Mouse (Mus musculus): ENCODE results near the gene Mus81.
A peak's percentile ranks its signal among the peaks of the same experiment; 100 is the strongest.
"Not testable (repeated sequence)": the region's sequence is repeated elsewhere in the genome, so short reads cannot be mapped to it uniquely, and the experiment has no call there.

Mus81 gene

DNA sequence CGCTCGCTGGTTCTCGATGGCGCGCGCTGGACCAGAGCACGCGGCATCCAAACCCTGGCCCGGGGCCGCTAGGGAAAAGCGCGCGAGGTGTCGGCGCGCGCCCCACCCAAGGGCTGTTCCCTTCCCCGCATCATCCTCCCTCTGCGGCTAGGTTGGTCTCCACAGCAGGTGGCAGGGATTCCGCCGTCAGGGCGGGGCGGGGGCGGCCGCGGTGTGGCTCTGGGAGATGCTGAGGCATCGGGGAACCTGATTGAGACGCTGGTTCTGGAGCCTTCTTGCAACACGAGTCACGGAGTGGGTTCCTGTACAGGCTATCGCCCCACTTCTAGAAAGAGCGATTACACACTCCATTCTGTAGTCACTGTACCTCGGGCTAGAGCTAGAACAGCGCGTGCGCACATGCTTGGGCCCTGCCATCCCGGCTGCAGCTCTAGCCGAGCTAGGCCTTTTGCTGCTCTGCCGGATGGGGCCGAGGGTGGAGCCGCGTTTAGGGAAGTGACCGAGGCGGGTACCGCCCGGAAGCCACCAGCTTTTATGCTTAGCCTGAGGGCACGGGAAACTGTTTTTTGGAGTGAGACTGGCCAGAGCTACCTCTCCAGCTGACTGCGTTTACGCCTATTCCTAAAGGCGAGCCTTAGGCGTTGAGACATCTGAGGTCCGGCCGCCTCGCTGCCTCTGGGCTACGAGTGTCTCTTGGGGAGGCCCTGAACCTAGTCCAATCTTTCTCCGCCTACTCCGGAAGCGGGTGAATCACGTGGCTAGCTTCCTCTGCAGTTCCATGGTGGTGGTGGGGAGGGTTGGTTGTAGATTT is 2.9 kb upstream of the Mus81 start:
- DNase-seq, result peak; percentile 66

DNA sequence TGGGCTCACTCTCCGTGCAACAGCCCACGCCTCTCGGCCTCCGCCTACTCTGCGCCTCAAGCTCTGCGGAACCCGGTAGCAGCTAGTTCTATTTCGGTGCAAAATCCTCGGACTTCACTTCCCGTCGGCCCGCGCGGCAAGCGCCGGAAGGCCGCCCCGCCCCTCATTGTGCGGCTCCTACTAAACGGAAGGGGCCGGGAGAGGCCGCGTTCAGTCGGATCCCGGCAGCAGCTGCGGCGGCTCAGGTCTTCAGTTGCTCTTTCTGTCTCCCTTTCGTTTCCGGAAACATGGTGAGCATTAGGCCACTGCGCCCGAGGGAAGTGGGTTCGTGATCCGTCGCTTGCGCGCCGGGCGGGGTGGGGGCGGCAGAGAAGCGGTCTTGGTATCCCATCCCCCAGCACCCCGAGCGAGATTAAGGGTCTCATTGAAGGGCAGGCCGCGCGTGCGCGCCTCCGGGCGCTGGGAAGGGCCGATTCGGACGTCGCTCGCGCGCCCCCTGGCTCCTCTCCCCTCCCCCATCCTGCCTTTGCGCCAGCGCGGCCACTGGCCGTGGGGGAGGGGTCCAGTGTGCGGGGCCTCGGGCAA is 2.2 kb upstream of the Mus81 start, which contains the start of gene Cfl1:
Gene Cfl1 (plus strand): TSS at position 143 of the 585 bp plus-strand sequence.
- DNase-seq, result peak; percentile 89

DNA sequence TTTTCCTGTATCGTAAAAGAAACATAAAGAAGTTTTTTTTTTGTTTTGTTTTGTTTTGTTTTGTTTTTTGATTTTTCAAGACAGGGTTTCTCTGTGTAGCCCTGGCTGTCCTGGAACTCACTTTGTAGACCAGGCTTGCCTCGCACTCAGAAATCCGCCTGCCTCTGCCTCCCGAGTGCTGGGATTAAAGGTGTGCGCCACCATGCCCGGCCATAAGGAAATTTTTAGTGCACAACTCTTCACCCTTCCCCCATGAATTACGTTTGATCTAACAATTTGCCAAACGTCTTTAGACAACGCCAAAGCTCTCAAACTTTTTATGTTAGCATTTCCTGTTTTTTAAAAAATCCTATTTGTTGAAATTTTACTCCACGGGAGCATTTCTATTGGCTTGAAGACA is 1.5 kb upstream of the Mus81 start:
- DNase-seq, result not testable (repeated sequence)

DNA sequence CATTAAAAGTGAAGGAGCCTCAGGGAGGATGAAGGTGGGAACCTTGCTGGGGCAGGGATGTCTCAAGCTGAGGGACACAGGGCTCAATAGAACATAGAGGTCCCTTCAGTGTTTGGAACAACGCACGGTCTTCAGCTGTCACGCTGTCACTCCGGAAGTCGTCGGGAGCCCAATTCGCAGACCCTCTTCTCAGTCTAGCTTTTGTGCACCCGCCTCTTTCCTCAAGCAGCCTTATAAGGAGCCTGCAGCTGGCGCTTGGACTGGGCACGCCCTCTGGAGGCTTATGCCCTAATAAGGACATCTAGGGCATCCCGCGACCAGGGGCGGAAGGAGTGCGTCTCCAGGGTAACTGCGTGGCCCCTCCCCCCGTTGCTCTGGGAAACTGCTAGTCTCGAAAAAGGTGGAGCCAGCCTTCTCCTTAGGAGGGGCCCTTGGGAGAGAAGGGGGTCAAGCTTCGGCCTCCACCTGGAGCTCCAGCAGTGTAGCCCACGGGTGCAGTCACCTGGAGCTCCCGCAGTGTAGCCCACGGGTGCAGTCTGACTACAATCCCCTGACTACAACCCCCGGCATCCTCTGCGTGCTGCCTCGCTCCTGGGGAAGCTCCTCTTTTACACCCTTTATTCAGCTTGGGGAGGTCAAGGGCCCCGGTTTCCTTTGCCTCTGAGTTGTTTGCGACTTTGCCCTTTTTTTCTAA is 823 bp upstream of the Mus81 start:
- DNase-seq, result peak; percentile 93

DNA sequence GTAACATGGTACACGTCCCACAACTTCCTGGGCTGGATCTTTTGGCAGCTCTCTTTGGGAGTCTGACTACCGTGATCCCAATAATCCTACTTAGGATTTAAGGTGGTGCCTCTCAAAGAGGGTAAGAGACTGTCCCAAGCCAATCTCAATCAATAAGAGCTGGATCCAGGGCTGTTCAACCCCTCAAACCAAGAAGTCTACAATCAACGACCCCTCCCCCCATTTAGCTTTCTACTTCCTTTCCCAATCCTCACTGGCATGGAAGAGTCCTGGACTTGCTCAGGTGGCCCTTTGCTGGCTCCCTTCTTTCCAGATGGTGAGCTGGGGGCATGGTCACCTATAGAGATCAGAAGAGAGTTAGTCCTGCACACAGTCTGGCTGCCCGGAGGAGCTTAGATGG is 1.4 kb downstream of the Mus81 start:
- DNase-seq, result no peak

DNA sequence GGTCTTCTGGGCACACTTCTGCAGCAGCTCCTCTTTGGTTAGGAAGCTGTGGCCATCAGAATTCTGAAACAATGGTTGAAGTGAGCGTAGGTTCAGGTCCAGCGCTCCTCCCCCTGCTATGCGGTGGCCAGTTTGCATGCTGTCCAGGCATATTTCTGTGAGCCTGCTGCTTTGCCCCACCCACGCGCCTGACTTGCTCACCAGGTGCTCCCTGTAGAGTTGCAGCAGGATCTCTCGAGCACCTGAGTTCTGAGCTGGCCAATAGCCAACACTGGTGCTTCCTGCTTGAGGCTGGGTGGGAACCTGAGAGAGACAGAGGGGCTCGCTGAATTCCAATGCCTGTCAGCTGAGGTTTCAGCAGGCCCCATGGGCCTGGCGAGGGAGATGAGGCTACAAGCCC is 1.9 kb downstream of the Mus81 start:
- DNase-seq, result no peak

DNA sequence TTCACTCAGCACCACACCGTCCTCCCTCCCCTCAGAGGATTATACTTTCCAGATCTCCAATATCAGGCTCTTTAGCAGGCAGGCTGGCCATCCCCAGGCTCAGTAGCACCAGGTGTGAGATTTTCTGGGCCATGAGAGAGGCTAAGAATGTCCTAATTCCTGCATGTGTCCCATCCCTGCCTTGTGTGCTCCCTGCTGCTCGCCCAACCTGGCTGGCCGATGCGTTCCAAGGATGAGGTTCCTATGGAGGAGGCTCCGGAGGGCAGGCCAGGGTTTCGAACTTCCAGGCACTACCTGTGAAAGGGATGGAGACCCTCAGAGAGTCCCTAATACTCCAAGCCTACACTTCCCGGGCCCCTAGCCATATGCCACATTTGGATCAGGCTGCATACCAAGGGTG is 2.4 kb downstream of the Mus81 start:
- no peak for DNase-seq

DNA sequence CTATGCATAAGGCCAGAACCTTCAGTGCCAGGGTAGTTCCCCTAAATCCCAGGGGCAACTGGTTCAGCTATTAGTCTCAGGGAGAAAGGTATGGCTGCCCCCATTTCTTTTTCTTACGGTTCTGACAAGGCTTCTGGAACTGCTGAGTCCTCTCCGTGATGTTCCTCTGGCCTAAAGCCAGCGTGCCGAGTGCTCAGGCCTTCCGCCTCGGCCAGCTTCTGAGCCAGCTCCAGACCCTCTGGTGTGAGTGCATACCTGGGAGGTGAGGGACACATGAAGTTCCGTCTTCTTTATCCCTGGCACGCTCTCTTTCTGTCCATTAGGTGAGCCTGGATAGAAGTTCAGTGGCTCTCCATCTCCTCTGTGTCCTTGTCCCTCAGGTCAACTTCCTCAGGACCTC is 2.8 kb downstream of the Mus81 start:
- DNase-seq, result no peak

DNA sequence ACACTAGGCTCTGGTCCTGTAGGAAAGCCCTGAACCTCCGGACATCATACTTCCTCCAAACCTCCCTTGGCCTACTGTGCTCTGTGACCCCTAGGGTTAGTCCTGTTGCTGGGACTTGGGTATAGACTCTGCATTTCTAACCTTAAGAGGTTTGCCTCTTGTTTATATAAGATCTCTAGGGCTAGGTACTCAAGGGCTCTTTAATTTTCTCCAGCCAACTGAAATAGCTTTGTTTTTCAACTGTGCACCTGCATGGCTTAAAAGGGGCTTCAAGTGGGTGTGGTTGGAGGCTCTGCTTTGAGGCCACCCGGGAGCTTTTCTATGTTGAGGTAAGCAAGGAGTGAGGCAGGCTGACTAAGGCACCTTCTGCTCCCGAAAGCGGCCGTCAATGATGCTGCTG is 3.7 kb downstream of the Mus81 start:
- no peak for DNase-seq

DNA sequence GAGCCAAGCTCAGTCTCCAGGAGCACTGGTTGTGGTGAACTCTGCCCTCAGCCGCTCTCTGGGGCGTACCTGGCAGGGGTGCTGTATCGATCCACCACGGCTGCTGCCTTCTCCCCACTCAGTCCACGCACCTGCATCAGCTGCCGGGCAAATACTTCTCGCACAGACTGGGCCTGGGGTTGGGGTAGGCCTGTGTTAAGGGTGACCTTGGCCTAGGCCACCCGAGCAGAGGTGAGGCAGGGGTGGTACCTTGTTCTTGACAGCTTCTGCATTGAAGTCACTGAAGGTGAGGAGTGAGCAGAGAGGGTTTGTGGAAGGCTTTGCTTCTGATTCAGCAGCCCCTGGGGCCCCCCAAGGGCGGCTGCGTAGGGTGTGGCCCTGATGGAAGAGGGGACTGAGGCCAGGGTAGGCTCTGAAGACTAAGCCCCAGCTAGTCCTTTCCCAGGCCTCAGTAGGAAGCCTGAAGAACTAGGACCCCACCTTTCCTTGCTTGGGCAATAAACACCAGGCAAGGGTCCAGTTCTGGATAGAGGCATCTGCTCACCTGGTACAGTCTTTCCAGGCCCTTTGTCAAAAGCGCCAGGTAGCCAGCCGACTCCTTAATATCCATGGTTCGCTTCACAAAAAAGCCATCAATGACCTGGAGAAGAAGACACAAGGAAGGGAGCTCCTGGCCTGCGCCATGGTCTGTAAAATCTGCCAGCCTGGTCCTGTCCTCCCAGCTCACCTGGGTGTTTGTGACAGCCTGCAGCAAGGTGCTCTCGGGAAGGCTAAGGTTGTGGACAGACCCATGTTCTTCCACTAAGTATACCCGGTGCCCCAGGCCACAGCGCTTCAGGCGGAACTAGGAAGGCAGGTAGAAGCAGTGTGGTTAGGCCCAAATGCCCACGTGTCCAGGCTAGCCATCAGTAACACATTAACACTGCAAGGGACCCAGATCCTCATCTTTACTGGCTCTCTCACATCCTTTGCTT is 4.5 kb downstream of the Mus81 start:
- no peak for DNase-seq

DNA sequence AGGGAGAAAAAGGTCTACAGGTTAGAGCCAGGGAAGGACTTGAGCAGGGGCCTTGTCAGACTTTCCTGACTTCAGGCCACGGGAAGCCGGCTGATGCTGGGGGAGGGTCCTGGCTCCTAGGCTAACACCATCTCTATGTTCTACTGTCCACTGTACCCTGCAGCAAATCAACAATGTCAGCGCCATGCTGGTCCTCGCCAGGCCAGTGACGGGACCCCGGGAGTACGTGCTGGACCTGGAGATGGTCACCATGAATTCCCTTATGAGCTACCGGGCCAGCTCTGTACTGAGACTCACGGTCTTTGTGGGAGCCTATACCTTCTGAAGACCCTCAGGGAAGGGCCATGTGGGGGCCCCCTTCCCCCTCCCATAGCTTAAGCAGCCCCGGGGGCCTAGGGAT is 6.8 kb downstream of the Mus81 start:
- no peak for DNase-seq

DNA sequence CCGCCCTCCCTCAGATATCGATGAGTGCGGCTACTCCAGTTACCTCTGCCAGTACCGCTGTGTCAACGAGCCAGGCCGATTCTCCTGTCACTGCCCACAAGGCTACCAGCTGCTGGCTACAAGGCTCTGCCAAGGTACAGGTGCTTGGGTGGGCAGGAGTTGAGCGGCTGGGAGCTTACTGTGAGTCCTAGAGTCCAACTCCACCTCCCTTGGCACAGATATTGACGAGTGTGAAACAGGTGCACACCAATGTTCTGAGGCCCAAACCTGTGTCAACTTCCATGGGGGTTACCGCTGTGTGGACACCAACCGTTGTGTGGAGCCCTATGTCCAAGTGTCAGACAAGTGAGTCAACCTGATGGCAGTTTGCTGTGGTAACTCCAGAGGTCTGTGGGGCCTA is 8.2 kb downstream of the Mus81 start:
- DNase-seq, result no peak

DNA sequence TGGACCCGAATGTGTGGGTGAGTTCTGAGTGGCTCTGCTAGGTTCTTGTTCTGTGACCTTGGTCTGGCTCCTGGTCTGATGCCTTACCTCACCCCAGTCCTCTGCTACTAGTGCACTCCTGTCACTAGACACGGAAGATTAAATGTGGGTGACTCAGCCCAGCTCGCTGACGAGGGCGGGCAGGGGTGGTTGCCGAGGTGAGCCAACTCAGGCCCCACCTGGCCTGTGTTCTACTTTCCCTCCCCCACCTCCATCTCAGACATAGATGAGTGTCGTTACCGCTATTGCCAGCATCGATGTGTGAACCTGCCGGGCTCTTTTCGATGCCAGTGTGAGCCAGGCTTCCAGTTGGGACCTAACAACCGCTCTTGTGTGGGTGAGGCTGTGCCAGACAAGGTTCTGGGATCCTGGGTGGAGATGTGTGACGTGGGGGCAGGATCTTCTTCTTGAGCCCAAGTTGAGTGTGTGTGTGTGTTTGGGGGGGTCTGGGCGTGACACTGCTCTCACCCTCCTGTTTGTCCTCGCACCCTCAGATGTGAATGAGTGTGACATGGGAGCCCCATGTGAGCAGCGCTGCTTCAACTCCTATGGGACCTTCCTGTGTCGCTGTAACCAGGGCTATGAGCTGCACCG is 10.4 kb downstream of the Mus81 start:
- no peak for DNase-seq

DNA sequence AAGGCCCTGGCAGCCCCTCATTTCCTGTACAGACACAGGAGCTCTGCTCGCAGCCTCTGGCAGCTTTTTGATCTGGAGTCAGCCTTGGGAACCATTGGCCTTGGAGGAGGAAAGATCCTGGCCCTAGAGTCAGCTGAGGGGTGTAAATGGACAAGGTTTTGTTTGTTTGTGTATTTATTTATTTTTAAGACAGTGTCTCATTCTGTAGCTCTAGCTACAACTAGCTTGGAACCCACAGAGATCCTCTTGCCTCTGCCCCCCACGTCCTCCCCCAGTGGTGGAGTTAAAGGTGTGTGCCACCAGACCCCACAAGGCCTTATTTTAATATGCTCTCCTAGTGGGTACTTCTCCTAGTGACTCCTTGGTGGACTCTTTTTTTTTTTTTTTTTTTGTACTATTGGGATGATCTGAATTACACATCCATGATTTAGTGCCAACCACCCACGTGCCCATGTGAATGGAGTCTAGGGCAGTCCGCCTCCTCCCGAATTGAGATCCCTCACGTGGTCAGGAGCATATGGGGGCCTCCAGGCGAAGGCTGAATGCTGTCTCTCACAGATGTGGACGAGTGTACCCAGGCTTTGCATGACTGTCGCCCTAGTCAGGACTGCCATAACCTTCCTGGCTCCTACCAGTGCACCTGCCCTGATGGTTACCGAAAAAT is 11.1 kb downstream of the Mus81 start:
- no peak for DNase-seq

DNA sequence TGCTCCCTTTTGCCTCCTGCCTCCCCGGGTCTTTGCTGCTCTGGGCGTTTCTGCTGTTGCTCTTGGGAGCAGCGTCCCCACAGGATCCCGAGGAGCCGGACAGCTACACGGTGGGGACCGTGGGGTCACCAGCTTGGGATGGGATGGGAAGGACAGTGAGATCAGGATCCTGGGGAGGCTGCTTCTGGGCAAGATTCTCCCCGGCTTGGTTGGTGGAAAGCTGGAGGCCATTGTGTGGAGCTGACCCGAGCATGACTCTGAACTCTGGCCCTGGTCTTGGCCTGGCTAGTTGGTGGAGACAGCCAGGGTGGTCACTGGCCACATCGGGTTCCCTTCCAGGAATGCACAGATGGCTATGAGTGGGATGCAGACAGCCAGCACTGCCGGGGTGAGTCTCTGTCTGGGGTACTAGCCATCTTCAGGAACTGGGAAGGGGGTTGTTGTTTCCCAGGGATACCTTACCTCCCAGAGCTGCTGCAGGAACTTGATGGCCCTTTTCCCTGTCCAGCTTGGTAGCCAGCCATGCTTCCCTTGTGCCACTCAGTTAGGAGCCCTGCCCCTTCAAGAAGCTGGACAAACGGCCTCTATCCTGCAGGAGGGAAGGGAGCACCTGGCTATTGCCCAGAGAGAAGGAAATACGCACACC is 13.0 kb downstream of the Mus81 start:
- no peak for DNase-seq

DNA sequence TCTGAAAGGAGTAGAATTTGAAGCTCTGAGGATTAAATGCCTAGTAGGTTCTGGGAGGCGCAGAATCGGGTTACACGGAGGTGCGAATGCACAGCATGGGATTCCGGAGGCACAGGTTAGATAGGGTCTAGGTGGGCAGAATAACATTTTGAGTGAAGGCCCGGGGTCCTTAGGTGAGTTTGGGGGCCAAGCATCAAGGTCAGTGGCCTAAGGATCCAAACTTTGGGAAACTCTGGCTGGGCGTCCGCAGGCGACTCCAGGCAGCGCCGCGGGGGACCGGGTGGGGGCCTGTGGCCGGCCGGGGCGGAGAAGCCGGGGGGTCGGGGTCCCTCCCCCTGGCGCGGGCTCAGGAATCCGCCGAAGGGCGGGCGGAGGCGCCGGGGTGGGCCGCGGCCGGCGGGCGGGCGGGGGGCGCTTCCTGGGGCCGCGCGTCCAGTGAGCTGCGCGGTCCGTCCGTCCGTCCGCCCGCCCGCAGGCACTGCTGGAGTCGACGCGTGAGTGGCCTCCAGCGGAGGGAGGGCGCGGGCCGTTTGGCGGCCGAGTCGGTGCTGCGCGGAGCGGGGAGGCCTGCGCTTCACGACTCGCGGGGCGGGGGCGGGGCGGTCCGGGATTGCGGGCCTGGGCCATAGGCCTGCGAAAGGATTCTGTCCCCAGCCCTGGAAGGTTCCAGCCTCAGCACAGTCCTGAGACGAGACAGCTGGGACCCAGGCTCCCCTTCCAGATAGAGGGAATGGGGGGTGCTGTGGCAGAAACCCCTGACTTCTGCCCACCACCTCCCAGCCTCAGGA is 13.7 kb downstream of the Mus81 start:
- peak; percentile 67 for DNase-seq

DNA sequence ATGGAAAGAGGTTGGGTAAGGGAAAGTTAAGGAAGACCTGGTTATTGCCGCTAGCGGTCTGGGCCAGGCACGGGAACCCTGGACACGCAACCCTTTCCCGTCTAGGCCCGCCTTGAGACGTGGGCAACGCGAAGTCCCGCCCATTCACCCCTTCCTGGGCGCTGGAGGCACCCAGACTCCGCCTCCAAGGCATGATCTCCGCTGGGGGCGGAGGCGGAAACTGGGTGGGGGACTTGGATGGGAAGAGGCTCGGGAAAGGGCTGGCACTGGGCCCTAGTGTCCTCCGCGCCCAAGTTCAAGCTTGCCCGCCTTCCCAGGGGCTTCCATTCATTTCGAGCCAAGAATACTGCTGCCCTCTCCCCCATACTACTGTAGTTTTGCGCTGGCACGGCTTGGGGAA is 14.5 kb downstream of the Mus81 start, which contains the start of gene Efemp2:
Gene Efemp2 (plus strand): TSS at position 235 of the 400 bp plus-strand sequence.
- DNase-seq, result peak; percentile 66

DNA sequence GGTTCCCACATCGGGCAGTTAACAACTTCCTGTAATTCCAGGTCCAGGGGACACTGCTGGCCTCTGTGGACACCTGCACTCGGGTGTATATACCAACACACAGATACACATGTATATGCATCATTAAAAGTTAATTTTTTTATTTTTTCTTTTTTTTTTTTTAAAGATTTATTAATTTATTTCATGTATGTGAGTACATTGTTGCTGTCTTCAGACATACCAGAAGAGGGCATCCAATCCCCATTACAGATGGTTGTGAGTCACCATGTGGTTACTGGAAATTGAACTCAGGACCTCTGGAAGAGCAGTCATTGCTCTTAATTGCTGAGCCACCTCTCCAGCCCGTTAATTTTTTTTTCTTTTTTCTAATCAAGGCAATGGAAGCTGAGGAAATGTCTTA is 15.3 kb downstream of the Mus81 start:
- no peak for DNase-seq

DNA sequence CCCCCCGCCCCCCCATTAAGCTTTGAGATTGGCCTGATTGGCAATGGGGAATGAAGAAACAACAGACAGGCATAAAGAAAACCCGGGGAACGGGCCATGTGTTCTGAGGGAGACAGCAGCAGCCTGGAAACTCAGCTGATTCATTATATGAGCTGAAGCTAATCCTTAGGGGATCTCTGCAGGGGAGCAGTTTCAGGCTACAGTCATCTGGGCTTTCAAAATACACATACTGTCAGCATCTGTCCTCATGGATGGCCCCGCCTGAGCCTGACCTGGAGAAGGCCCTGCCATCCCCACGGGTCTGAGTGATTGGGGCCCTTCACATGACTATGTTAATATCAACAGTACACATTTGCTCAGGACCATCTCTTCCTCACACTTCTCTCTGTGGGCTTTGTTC is 16.4 kb downstream of the Mus81 start:
- no peak for DNase-seq

DNA sequence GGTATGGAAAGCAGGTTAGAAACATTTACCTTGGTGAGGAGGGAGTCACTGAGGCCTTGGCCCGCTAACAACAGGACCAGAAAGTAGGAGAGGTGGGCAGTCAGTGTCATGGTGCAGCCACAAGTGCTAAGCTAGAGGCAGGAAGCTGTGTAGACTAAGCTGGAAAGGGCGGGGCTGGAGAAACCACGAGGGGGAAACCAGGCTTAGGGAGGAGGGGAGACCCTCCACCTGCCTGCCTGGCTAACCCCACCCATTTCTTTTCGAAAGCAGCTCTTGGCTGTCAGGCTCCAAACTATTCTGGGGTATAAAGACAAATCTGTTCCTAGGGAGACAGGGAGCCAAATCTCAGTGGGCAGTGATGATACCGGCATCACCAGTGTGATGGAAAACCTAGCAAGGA is 19.8 kb downstream of the Mus81 start, which contains the start of gene Ctsw:
Gene Ctsw (minus strand): TSS at position 134 of the 400 bp plus-strand sequence.
- no peak for DNase-seq
